Mouse (Mus musculus): ENCODE data around the gene Spata18.

The Spata18 gene

DNA sequence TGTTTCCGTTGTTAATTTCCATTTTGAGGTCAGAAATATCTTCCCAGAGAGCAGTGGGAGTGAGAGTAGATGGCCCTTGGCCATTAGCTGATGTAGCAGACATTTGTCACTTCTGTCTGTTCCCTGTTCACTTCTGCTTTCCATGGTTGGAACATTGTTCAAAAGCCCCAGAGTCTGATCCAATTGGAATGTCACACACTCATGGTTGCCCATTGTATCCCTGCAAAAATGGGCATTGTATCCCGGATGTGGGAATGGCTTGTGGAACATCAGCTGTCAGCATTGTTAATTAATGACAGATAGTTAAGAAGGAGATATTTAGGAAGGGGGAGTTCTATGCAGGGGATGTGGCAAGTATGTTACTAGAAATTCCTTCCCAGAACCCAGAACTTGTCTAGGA lies 65.8 kb downstream of the Spata18 start:
- DNase-seq (ENCODE audit: low spot score in 2 of 2): no peak

DNA sequence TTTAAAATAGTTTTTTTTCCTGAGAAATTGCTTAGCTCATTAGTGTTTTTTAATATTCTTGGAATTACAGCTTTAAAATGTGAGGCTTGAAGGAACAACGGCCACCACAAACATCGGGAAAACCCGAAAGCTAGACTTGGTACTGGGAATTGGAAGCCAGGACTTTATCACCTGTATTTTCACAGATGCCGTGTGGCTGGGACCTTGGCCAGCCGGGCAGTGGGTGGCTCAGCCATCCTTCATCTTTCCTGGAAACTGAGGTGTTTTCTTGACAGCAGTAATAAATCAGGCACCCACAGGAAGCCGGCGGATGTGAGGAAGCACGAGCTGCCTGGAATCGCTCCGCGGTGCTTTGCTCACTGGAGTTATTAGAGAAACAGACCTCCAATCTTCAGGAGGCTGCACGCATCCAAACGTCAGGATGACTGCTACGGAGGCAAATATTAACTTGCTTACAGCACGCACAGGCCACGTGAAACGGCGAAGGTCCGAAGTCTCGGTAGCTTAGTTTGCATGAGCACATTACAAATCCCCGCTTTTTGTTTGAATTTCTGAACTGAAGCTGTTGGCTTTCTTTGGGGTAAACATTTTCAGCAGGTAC lies 70.6 kb downstream of the Spata18 start:
- DNase-seq (ENCODE audit: low spot score in 2 of 2): no peak

DNA sequence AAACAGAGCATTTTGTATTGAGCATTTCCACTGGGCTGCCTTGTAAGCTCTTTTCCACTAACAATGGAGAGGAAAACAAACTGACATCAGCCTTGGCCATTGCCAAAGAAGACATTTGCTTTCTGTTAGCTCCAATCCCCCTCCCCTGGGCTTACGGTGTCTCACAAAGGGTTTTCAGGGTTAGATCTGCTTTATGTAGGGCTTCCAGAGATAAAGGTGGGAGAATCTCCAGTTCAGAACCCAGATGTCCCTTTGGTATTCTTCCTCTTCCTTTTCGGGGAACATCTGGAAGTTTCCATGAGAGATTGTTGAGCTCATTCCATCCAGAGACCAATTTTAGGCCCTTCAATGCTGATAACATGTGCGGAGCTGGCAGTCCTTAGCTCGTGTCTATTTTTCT lies 74.8 kb downstream of the Spata18 start:
- no peak for DNase-seq (ENCODE audit: low spot score in 2 of 2)

DNA sequence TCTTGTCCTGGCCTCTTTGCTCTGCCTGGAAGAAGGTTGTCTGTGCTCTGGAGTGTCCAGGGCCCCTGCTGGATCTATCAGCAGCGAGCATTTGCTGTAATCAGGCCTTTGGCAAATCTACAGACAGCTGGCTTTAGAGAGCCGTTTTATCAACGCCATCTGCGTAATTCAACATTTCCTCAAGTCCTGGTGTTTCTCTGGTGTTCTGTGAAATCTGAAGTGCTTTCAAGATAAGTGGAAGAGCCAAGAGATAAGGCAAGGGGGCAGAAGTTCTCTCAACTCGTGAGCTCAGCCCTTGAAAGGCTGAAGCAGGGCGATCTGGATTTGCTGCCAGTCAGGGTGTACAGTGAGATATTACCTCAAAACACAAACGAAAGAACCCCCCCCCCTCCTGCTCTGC lies 77.5 kb downstream of the Spata18 start:
- DNase-seq (ENCODE audit: low spot score in 2 of 2): no peak

Measured in right cerebral cortex, adult 2 months (tissue).